Mouse (Mus musculus) kidney, embryonic 14.5 days (tissue): Measurements from ENCODE around the gene Sulf2. TPM values are rescaled to one million over a fixed set of nuclear protein-coding genes. Genes with fewer than 3 reads are reported as not detected.
A peak's percentile ranks its signal among the peaks of the same experiment; 100 is the strongest.
"Not testable (repeated sequence)": the region's sequence is repeated elsewhere in the genome, so short reads cannot be mapped to it uniquely, and the experiment has no call there.

Experiments
- ATAC-seq: fragments of 200-750 bp; cut with Nextera tagmentation; 2 replicates; pipeline ENCODE4 v1.8.0; 2017; ENCODE audit warnings: moderate number of reproducible peaks, mild to moderate bottlenecking, moderate TSS enrichment, moderate library complexity; ENCODE audit not compliant: low FRiP score, low TSS enrichment
- H3K27ac ChIP-seq: fragments of 300-500 bp; sonication (generic); 2 replicates; pipeline ENCODE4 v1.5.1; 2014; ENCODE audit warnings: low read depth, mild to moderate bottlenecking, low read length, moderate library complexity, mixed read lengths
- H3K27me3 ChIP-seq: fragments of 300-500 bp; sonication (generic); 2 replicates; pipeline ENCODE4 v1.6.1; 2014; ENCODE audit warnings: mild to moderate bottlenecking, low read length; ENCODE audit not compliant: control insufficient read depth, insufficient read depth
- H3K36me3 ChIP-seq: fragments of 300-500 bp; sonication (generic); 2 replicates; pipeline ENCODE4 v1.6.1; 2014; ENCODE audit warnings: low read length, mixed read lengths; ENCODE audit not compliant: control insufficient read depth, insufficient read depth
- H3K4me1 ChIP-seq: fragments of 300-500 bp; sonication (generic); 2 replicates; pipeline ENCODE4 v1.6.1; 2014; ENCODE audit warnings: low read length, mixed read lengths; ENCODE audit not compliant: control insufficient read depth, insufficient read depth
- H3K4me2 ChIP-seq: fragments of 300-500 bp; sonication (generic); replicated peaks from 2 replicates; pipeline ENCODE4 v1.6.1; 2014; ENCODE audit warnings: low read depth, mild to moderate bottlenecking, low read length
- H3K4me3 ChIP-seq: fragments of 300-500 bp; sonication (generic); 2 replicates; pipeline ENCODE4 v1.5.1; 2014; ENCODE audit warnings: mild to moderate bottlenecking, low read length
- H3K9ac ChIP-seq: fragments of 300-500 bp; sonication (generic); 2 replicates; pipeline ENCODE4 v1.6.1; 2014; ENCODE audit warnings: low read depth, mild to moderate bottlenecking, low read length, moderate library complexity
- H3K9me3 ChIP-seq: fragments of 300-500 bp; sonication (generic); 2 replicates; pipeline ENCODE4 v1.6.1; 2016; ENCODE audit warnings: low read length; ENCODE audit not compliant: control insufficient read depth
- WGBS: fragments of 180-500 bp; shearing (Covaris S2); extraction: QIAGEN DNeasy Blood & Tissue Kit; methylation state at CpG from one replicate; pipeline ENCODE4 v1.1.7; 2014; 5-methylcytosine and 5-hydroxymethylcytosine counted together
- polyA plus RNA-seq: library from polyadenylated mRNA; unstranded; fragments of >200 nt; fragmentation: Nextera tagmentation; extraction: Ambion mirVana; gene quantifications from 2 replicates; pipeline ENCODE4 v1.2.1, GENCODE M21; 2014

Sulf2 gene
- polyA plus RNA-seq, 1 experiment from 2014 or later = 80.4 TPM

DNA sequence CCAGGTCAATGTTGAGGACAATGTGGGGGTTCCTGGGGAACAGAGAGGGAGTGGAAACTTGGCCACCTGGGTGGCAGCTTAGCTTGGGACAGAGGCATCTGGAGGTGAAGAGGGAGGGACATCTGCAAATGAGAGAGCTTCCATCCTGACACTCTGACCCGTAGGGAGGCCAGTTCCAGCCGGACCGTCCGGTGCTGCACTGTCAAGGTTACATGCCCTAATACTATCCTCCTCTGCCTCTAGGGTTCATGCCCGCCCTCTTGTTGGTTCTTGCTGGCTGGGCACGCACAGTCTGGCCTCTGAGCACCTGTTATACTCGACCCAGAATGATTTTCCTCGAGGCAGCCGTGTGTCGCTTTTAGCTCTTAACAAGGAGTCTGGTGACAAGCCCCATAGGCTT lies 69.7 kb downstream of the Sulf2 start:
- no peak for ATAC-seq
- H3K4me3 ChIP-seq = no peak overlapping the region
- H3K27ac ChIP-seq = no peak overlapping the region
- H3K36me3 ChIP-seq = peaks cover 25% of the 10 kb centered on the region; the same call in 1 of the 2 replicates
- peaks cover 5% of the 10 kb centered on the region; the same call in 1 of the 2 replicates for H3K4me1 ChIP-seq
- H3K9ac ChIP-seq = no peak overlapping the region
- H3K4me2 ChIP-seq = no peak overlapping the region
- WGBS = 78% methylated on average over 10 of the region's 10 CpGs
- H3K27me3 ChIP-seq = no peaks in the 10 kb centered on the region
- no peaks in the 10 kb centered on the region for H3K9me3 ChIP-seq

DNA sequence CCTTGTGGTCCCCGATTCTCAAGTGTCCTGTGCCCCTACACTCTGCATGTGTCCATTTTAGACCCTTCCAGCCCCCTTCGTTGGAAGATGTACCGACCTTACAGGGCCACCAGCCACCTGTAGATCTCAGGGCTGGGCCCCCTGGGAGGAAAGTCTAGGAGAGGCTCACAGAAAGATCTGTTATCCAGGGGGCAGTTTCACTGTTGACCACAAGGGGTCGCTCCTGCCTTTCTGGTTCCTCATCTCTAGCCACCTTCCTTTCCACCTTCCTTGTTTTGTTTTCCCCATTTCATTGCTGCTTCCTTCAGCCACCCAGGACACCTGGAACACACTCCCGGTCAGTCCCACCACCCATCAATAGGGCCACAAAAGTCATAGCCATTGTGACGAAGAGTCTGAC lies 70.5 kb downstream of the Sulf2 start:
- H3K36me3 ChIP-seq = peaks cover 22% of the 10 kb centered on the region; the same call in 1 of the 2 replicates
- ATAC-seq, H3K4me2 ChIP-seq, H3K9me3 ChIP-seq, H3K4me3 ChIP-seq, H3K27me3 ChIP-seq, H3K9ac ChIP-seq, H3K27ac ChIP-seq, H3K4me1 ChIP-seq: not testable (repeated sequence)
- WGBS = 39% methylated on average over 6 of the region's 6 CpGs

DNA sequence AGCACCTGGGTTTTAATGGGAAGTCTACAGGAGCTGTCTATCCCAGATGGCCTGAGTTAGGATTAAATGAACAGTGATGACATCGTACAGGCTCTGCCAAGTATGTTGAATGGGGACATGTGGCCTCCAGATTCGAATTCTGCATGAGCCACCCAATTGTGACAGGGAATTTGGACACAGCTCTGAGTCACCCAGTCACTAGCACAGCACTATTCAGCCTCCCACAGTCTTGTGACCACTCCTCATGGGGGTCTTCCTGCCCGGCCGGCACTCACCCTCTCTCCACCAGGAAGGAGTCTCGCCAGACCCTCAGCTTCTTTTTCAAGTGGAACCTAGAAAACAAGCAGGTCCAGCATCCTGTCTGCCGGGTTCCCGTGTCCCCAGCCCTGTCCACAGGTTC lies 71.4 kb downstream of the Sulf2 start:
- Histone ChIP-seq H3K9ac (no peak overlapping the region), H3K4me1 (peaks cover 3% of the 10 kb centered on the region; the same call in 1 of the 2 replicates), H3K9me3 (no peaks in the 10 kb centered on the region), H3K27me3 (no peaks in the 10 kb centered on the region), H3K36me3 (peaks cover 21% of the 10 kb centered on the region; the same call in 1 of the 2 replicates), H3K27ac (no peak overlapping the region), H3K4me2 (no peak overlapping the region), H3K4me3 (no peak overlapping the region)
- ATAC-seq = no peak
- 91% methylated on average over 7 of the region's 7 CpGs for WGBS

DNA sequence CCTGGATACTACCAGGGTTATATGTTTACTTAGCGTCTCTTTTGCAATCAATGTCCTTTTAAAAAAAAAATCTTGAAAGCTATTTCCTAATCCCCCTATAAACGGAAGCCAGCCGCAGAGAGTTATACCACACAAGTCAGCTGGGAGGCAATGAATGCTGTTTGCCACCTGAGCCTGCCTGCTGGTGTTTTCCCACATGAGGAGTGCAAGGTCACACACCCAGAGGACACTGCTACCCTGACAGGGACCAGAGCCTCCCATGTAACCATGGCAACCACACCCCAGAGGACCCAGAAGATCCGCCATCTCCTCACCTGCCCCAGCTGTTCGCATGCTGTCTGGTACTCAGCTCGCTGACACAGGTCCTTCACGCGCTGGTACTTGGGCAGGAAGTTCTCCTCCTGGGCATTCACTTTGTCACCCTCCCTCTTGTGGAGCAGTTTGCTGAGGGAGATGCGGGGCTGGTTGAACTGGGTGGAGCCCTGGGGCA lies 71.9 kb downstream of the Sulf2 start:
- Histone ChIP-seq H3K27me3 (no peaks in the 10 kb centered on the region), H3K9ac (no peak overlapping the region), H3K27ac (no peak overlapping the region), H3K4me2 (no peak overlapping the region), H3K9me3 (no peaks in the 10 kb centered on the region), H3K36me3 (peaks cover 18% of the 10 kb centered on the region; the same call in 1 of the 2 replicates), H3K4me1 (peaks cover 3% of the 10 kb centered on the region; the same call in 1 of the 2 replicates), H3K4me3 (no peak overlapping the region)
- 80% methylated on average over 9 of the region's 9 CpGs for WGBS
- ATAC-seq = no peak

DNA sequence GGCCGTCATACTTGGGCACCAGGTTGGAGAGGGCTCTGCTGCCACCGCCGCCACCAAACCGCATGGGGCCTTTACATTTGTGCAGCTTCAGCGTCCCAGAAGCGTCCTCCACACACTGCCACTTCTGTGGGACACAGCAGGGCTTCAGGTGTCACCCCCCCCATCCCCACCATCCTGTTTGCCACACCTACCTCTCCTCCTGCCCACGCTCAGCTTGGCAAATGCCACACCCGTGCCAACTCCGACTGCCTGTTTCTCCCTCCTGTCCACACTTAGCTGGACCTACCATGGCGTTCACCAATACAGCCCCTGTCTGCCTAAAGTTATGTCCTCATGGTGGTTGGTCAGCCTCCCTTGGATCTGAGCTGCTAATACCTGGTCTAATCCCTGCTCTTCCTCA lies 72.8 kb downstream of the Sulf2 start:
- H3K27ac ChIP-seq = no peak overlapping the region
- no peak for ATAC-seq
- H3K4me3 ChIP-seq = no peak overlapping the region
- H3K4me1 ChIP-seq = peaks cover 3% of the 10 kb centered on the region; the same call in 1 of the 2 replicates
- no peaks in the 10 kb centered on the region for H3K9me3 ChIP-seq
- 76% methylated on average over 10 of the region's 10 CpGs for whole genome bisulfite sequencing
- no peak overlapping the region for H3K9ac ChIP-seq
- peaks cover 18% of the 10 kb centered on the region; the same call in 1 of the 2 replicates for H3K36me3 ChIP-seq
- H3K27me3 ChIP-seq = no peaks in the 10 kb centered on the region
- no peak overlapping the region for H3K4me2 ChIP-seq

DNA sequence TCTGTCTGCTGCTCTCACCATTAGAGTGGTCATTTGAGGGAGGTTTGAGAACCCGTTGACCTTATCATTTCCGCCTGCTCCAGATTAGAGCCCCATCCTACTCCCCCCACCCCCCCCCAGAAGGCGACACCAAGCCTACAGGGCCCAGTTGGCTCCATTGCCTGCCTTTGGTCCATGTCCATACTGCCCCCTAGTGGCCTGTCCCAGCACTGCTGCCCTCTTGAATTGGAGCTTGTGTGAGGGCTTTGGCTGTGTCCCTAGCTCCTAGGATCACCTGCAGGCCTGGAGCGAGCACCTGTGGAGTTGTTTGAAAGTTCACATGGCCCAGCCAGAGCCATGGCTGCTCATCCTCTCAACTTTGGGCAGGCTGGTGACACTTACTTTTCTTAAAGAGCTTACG lies 73.3 kb downstream of the Sulf2 start:
- H3K27ac ChIP-seq = no peak overlapping the region
- WGBS = 75% methylated on average over 5 of the region's 5 CpGs
- no peaks in the 10 kb centered on the region for H3K9me3 ChIP-seq
- peaks cover 3% of the 10 kb centered on the region; the same call in 1 of the 2 replicates for H3K4me1 ChIP-seq
- peaks cover 16% of the 10 kb centered on the region; the same call in 1 of the 2 replicates for H3K36me3 ChIP-seq
- H3K27me3 ChIP-seq = no peaks in the 10 kb centered on the region
- H3K4me3 ChIP-seq = no peak overlapping the region
- no peak for ATAC-seq
- H3K9ac ChIP-seq = no peak overlapping the region
- no peak overlapping the region for H3K4me2 ChIP-seq

DNA sequence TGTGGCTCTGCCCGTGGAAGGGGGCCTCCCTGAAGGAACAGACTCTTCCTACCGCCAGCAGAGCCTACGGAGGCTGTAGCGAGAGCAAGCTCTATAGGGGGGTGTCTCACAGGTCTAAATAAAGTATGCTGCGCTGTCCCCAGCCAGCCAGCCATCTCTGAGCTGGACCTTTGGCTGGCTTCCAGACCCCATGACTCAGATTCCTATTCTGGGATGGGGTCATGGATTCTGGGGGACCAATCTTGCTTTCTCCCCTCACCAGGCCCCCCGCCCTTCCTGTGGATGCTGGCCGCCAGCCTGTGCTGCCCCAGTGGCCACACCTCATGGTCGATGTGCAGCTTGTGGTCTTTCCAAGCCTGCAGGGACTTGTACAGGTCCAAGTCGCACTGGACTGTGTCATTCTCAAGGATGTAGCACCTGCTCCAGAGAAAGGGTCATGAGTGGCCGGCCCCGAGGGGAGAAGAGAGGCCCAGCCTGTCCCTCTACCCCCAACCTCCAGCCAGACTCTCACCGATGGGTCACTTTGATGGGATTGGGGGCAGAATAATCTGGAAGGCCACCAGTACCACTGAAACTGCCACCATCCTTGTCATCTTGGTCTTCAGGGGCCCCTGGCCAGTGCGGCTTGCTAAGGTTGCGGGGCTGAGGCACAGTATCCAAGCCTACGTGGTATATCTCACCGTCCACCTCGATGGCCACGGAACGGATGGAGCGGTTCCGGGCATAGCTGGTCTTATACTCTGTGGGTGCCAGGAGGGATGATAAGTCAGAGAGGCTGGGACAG lies 74.3 kb downstream of the Sulf2 start:
- ATAC-seq = no peak
- Histone ChIP-seq H3K9me3 (no peaks in the 10 kb centered on the region), H3K27ac (peak overlapping the region; percentile 48; the same call in 1 of the 2 replicates), H3K4me3 (no peak overlapping the region), H3K4me2 (no peak overlapping the region; the same call in 1 of the 2 replicates), H3K36me3 (peaks cover 10% of the 10 kb centered on the region; the same call in 1 of the 2 replicates), H3K4me1 (peaks cover 3% of the 10 kb centered on the region; the same call in 1 of the 2 replicates), H3K9ac (no peak overlapping the region), H3K27me3 (no peaks in the 10 kb centered on the region)
- 83% methylated on average over 21 of the region's 21 CpGs for WGBS

DNA sequence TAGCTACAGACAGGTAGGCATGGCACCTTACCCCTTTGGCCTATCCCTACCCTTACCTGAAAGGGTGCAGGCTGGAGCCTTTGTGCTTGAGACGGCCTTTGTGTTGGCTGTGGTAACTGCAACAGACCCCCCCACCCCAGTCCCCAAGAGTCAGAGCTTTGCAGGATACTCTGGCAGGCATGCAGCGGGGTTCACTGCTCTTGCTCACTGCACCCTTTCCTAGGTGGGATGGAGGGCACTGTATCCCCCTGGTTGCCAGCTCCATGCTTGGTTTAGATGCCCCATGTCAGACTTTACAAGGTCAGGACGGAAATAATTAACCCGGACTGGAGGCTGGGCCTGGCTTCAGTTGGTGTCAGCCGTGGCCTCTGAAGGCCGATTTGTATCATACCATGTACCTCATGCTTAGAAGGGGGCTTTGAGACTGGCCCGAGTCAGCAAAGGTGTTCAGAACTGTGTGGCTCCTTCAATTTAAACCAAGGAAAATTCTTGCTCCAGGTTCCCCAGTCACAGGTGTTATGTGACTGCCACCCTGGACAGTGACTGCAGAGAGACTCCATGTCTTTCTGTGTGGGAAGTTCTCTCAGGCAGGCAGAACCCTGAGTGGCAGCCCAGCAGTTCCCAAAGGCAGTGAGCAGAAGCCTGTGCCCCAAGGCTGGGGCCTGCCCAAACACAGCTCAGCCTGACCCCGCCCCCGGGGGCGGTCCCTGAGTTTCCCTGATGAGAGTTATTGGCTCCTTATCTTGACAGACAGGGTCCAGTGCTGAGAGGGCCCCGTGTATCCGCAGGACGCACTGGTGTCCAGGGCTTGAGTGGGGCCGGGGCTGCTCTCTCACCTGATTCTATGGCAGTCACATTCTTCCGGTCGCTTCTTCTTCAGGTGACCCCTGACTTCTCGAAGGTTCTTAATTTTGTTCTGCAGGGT lies 75.2 kb downstream of the Sulf2 start:
- H3K27ac ChIP-seq = peak overlapping the region; percentile 48; the same call in 1 of the 2 replicates
- no peak overlapping the region; the same call in 1 of the 2 replicates for H3K4me2 ChIP-seq
- peak; percentile 61 for ATAC-seq
- H3K36me3 ChIP-seq = peaks cover 8% of the 10 kb centered on the region; the same call in 1 of the 2 replicates
- H3K27me3 ChIP-seq = no peaks in the 10 kb centered on the region
- H3K9ac ChIP-seq = no peak overlapping the region
- H3K4me1 ChIP-seq = peaks cover 3% of the 10 kb centered on the region; the same call in 1 of the 2 replicates
- H3K9me3 ChIP-seq = no peaks in the 10 kb centered on the region
- 56% methylated on average over 17 of the region's 17 CpGs for WGBS
- H3K4me3 ChIP-seq = no peak overlapping the region
